Mouse (Mus musculus): ENCODE data around the gene Rimbp2. TPM values are rescaled to one million over a fixed set of nuclear protein-coding genes. Genes with fewer than 3 reads are reported as not detected.

Rimbp2 gene
- total RNA-seq, 1 experiment, result 1.2 TPM

GRCm38 (mm10) chr5:128884320-128884719, 69.0 kb downstream of the Rimbp2 start:
- in situ Hi-C loops (cut with MboI; ENCODE audit: low sequenced_read_pairs in 2 of 2, unreplicated experiment in 2 of 2), result no loop called here
- Histone ChIP-seq H3K27ac (ENCODE audit: insufficient read depth, low read depth, low read length, poor library complexity, severe bottlenecking) (no peak overlapping the region), H3K36me3 (ENCODE audit: control insufficient read depth, insufficient read depth, low read length, poor library complexity, severe bottlenecking) (no peaks in the 10 kb centered on the region), H3K9me3 (ENCODE audit: control insufficient read depth, insufficient read depth, low read depth, low read length) (no peaks in the 10 kb centered on the region), H3K4me3 (ENCODE audit: insufficient read depth in 1 of 2, low read depth in 1 of 2, low read length in 2 of 2, poor library complexity in 1 of 2, severe bottlenecking in 1 of 2) (no peak overlapping the region), H3K9ac (ENCODE audit: insufficient read depth, low read depth, low read length, poor library complexity, severe bottlenecking) (no peak overlapping the region), H3K4me1 (ENCODE audit: control insufficient read depth in 2 of 2, insufficient read depth in 2 of 2, low read length in 2 of 2, poor library complexity in 1 of 2) (peaks cover 0 to 7% of the 10 kb centered on the region in 2 experiments; a peak in 2 of 4 replicates)
- no peak for TF ChIP-seq CHD2 (IDR thresholded peaks at IDR 0.05; ENCODE audit: low read depth, low read length)
- DNase-seq (ENCODE audit: low read depth, low spot score), result no peak

- H3K4me3 ChIP-seq (ENCODE audit: insufficient read depth in 1 of 2, low read depth in 1 of 2, low read length in 2 of 2, poor library complexity in 1 of 2, severe bottlenecking in 1 of 2), result no peak overlapping the region
- no peak for DNase-seq (ENCODE audit: low read depth, low spot score)
- H3K4me1 ChIP-seq (ENCODE audit: control insufficient read depth in 2 of 2, insufficient read depth in 2 of 2, low read length in 2 of 2, poor library complexity in 1 of 2), result peaks cover 0 to 11% of the 10 kb centered on the region in 2 experiments; a peak in 2 of 4 replicates
- in situ Hi-C loops (cut with MboI; ENCODE audit: low sequenced_read_pairs in 2 of 2, unreplicated experiment in 2 of 2), result no loop called here
- H3K36me3 ChIP-seq (ENCODE audit: control insufficient read depth, insufficient read depth, low read length, poor library complexity, severe bottlenecking), result no peaks in the 10 kb centered on the region
- no peaks in the 10 kb centered on the region for H3K9me3 ChIP-seq (ENCODE audit: control insufficient read depth, insufficient read depth, low read depth, low read length)
- H3K27ac ChIP-seq (ENCODE audit: insufficient read depth, low read depth, low read length, poor library complexity, severe bottlenecking), result no peak overlapping the region
- H3K9ac ChIP-seq (ENCODE audit: insufficient read depth, low read depth, low read length, poor library complexity, severe bottlenecking), result no peak overlapping the region
- TF ChIP-seq ZNF384 (IDR thresholded peaks at IDR 0.05; ENCODE audit: low read depth, low read length) (no peak), CHD2 (IDR thresholded peaks at IDR 0.05; ENCODE audit: low read depth, low read length) (no peak), ZC3H11A (IDR thresholded peaks at IDR 0.05; ENCODE audit: borderline replicate concordance, low read depth, low read length) (no peak)
Measured at GRCm38 (mm10) chr5:128879092-128879491, 74.2 kb downstream of the Rimbp2 start.

- TF ChIP-seq ZC3H11A (IDR thresholded peaks at IDR 0.05; ENCODE audit: borderline replicate concordance, low read depth, low read length), result no peak
- TF ChIP-seq HCFC1 (IDR thresholded peaks at IDR 0.05; ENCODE audit: borderline replicate concordance, insufficient read depth, low read length), result no peak
- peaks cover 0 to 11% of the 10 kb centered on the region in 2 experiments; a peak in 2 of 4 replicates for H3K4me1 ChIP-seq (ENCODE audit: control insufficient read depth in 2 of 2, insufficient read depth in 2 of 2, low read length in 2 of 2, poor library complexity in 1 of 2)
- no peak for DNase-seq (ENCODE audit: low read depth, low spot score)
- H3K9me3 ChIP-seq (ENCODE audit: control insufficient read depth, insufficient read depth, low read depth, low read length), result no peaks in the 10 kb centered on the region
- in situ Hi-C loops (cut with MboI; ENCODE audit: low sequenced_read_pairs in 2 of 2, unreplicated experiment in 2 of 2), result no loop called here
- no peak overlapping the region for H3K27ac ChIP-seq (ENCODE audit: insufficient read depth, low read depth, low read length, poor library complexity, severe bottlenecking)
- no peak overlapping the region for H3K4me3 ChIP-seq (ENCODE audit: insufficient read depth in 1 of 2, low read depth in 1 of 2, low read length in 2 of 2, poor library complexity in 1 of 2, severe bottlenecking in 1 of 2)
- H3K9ac ChIP-seq (ENCODE audit: insufficient read depth, low read depth, low read length, poor library complexity, severe bottlenecking), result no peak overlapping the region
- no peaks in the 10 kb centered on the region for H3K36me3 ChIP-seq (ENCODE audit: control insufficient read depth, insufficient read depth, low read length, poor library complexity, severe bottlenecking)
Measured at GRCm38 (mm10) chr5:128877425-128878035, 75.8 kb downstream of the Rimbp2 start.

GRCm38 (mm10) chr5:128871706-128872105, 81.6 kb downstream of the Rimbp2 start:
- no peak for DNase-seq (ENCODE audit: low read depth, low spot score)
- Histone ChIP-seq H3K9me3 (ENCODE audit: control insufficient read depth, insufficient read depth, low read depth, low read length) (no peaks in the 10 kb centered on the region), H3K36me3 (ENCODE audit: control insufficient read depth, insufficient read depth, low read length, poor library complexity, severe bottlenecking) (no peaks in the 10 kb centered on the region), H3K4me1 (ENCODE audit: control insufficient read depth in 2 of 2, insufficient read depth in 2 of 2, low read length in 2 of 2, poor library complexity in 1 of 2) (no peaks in the 10 kb centered on the region), H3K9ac (ENCODE audit: insufficient read depth, low read depth, low read length, poor library complexity, severe bottlenecking) (no peak overlapping the region), H3K4me3 (ENCODE audit: insufficient read depth in 1 of 2, low read depth in 1 of 2, low read length in 2 of 2, poor library complexity in 1 of 2, severe bottlenecking in 1 of 2) (no peak overlapping the region), H3K27ac (ENCODE audit: insufficient read depth, low read depth, low read length, poor library complexity, severe bottlenecking) (no peak overlapping the region)
- TF ChIP-seq CHD2 (IDR thresholded peaks at IDR 0.05; ENCODE audit: low read depth, low read length) (0 out of 2 replicates have a peak, but pooled peaks have one; percentile 65), ZC3H11A (IDR thresholded peaks at IDR 0.05; ENCODE audit: borderline replicate concordance, low read depth, low read length) (no peak)
- in situ Hi-C loops (cut with MboI; ENCODE audit: low sequenced_read_pairs in 2 of 2, unreplicated experiment in 2 of 2), result no loop called here

- H3K36me3 ChIP-seq (ENCODE audit: control insufficient read depth, insufficient read depth, low read length, poor library complexity, severe bottlenecking), result no peaks in the 10 kb centered on the region
- no peak overlapping the region for H3K9ac ChIP-seq (ENCODE audit: insufficient read depth, low read depth, low read length, poor library complexity, severe bottlenecking)
- TF ChIP-seq ZC3H11A (IDR thresholded peaks at IDR 0.05; ENCODE audit: borderline replicate concordance, low read depth, low read length) (no peak), ZNF384 (IDR thresholded peaks at IDR 0.05; ENCODE audit: low read depth, low read length) (no peak), CHD2 (IDR thresholded peaks at IDR 0.05; ENCODE audit: low read depth, low read length) (no peak), MAFK (IDR thresholded peaks at IDR 0.05; ENCODE audit: insufficient read depth, low read depth, low read length) (no peak), HCFC1 (IDR thresholded peaks at IDR 0.05; ENCODE audit: borderline replicate concordance, insufficient read depth, low read length) (no peak)
- H3K9me3 ChIP-seq (ENCODE audit: control insufficient read depth, insufficient read depth, low read depth, low read length), result no peaks in the 10 kb centered on the region
- in situ Hi-C loops (cut with MboI; ENCODE audit: low sequenced_read_pairs in 2 of 2, unreplicated experiment in 2 of 2), result no loop called here
- H3K4me1 ChIP-seq (ENCODE audit: control insufficient read depth in 2 of 2, insufficient read depth in 2 of 2, low read length in 2 of 2, poor library complexity in 1 of 2), result no peaks in the 10 kb centered on the region
- DNase-seq (ENCODE audit: low read depth, low spot score), result no peak
- no peak overlapping the region for H3K4me3 ChIP-seq (ENCODE audit: insufficient read depth in 1 of 2, low read depth in 1 of 2, low read length in 2 of 2, poor library complexity in 1 of 2, severe bottlenecking in 1 of 2)
- H3K27ac ChIP-seq (ENCODE audit: insufficient read depth, low read depth, low read length, poor library complexity, severe bottlenecking), result no peak overlapping the region
Measured at GRCm38 (mm10) chr5:128866811-128867210, 86.5 kb downstream of the Rimbp2 start.

All from ES-E14 (cell line).